Mouse (Mus musculus) adrenal gland, postnatal 14 days (tissue): Measurements from ENCODE around the gene Mnt. TPM values are rescaled to one million over a fixed set of nuclear protein-coding genes. Genes with fewer than 3 reads are reported as not detected.

Source experiments
- DNase-seq: peaks from one replicate; pipeline ENCODE4 v3.0.0; 2021; ENCODE audit warnings: mixed read lengths
- total RNA-seq: library from RNA; stranded (reverse); gene quantifications from 2 replicates; pipeline ENCODE4 v1.2.3, GENCODE M21; 2021

Mnt gene
- total RNA-seq, 1 experiment from 2014 or later: 22.8 TPM

DNA sequence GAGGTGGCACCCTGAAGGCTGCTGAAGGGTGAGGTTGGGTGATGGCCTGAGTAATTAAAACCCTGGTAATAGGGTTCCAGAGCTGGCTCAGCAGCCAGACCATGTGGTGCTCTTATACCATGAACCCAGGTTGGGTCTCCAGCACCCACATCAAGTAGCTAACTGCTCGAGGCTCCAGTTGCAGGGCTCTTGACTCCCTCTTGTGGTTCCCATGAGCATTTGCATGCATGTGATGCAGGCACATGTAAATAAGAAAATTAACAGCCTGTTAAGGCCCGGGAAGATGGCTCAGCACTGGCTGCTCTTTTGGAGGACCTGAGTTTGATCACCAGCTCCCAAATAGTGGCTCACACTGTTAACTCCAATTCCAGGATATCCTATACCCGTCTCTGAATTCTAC, 15.1 kb downstream of the Mnt start:
- DNase-seq: no peak

DNA sequence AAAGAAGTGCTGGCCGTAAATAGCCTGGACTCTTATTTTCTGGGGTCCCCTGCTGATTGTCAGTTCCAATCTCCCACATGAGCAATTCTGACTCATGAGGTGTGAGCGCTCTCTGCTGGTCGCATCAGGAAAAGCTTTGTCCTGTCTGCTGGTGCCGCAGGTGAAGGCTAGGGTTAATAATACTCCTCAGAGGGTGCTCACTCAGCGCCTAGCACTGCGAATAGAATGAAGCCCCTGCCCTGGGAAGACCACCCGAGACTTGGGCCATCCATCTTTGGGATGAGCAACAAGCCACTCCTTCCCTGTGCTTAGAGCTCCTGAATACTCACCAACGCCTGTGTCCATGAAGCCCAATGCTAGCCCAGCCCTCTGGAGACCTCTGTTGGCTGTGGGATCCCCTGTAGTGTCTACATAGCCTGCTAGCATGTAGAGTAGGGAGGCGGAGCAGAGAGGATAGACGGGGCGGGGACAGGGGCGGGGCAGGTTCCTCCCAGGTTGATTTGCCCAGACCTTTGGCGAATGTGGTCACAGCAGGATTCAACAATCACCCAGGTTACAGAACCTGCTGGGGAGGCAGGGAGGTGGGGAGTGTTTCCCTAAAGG, 17.3 kb downstream of the Mnt start:
- DNase-seq: peak; percentile 82

DNA sequence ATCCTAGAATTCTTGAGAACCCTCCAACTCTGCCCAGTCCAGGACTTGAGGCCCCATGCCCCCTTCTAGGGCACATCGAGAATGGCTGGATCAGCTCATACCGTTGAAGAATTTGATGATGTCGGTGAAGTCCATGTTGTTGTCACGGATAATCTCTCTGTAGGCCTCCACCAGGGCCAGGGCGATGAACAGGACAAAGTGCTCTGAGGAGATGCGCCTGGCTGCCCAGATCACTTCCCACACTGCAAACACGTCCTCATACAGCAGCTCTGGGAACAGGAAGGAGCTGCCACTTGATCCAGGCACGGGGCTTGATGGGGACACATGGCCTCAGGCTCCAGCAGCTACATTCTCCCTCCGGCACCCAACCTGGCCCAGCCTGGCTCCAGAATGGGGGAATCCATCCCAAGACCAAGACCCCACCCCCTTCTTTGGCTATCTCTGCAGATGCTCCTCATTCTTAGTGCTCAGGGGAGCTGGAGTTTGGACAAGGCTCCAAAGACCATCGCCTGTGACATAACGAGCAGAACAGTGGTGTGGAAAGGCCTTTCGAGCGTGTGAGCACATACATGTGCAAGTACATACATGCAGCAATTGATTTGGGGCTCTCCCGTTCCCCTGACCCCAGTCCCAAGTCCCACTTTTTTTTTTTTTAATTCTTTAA, 20.4 kb downstream of the Mnt start:
- no peak for DNase-seq

DNA sequence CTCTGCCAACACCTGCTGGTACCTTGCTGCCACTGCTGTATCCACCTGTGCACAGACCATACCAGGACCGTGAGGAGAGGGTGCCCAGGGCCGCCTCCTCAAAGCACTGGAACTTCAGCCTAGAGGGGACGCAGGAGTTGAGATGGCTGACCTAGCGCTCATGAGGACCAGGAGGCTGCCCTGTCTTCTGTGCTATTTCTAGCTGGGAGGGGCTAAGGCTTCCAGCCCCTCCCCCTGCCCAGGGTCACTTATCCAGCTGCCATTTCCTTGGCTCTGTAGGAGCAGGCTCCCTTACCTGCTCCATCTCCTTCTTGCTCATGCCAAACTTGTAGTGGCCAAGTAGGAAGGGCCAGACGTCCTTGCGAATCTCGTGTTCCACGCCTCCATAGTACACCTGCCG, 27.0 kb downstream of the Mnt start:
- DNase-seq: no peak

DNA sequence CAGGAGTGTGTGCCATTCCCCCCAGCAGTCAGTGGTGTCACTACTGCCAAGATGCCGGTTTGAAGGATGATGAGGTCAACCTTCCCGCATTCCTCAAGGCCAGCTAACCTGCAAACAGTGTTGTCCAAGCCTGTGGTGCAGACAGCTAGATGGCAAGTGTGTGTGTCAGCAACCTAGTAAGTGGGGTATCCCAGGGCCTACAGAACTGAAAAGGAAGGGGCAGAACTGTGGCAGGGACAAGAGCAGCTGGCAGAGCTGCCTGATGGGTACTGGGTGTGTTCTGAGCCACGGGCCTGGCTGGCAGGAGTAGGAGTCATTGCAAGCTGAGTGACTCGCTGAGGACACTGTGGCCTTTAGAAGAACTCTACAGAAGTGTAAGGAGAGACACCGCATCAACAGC, 31.4 kb downstream of the Mnt start:
- DNase-seq: no peak

DNA sequence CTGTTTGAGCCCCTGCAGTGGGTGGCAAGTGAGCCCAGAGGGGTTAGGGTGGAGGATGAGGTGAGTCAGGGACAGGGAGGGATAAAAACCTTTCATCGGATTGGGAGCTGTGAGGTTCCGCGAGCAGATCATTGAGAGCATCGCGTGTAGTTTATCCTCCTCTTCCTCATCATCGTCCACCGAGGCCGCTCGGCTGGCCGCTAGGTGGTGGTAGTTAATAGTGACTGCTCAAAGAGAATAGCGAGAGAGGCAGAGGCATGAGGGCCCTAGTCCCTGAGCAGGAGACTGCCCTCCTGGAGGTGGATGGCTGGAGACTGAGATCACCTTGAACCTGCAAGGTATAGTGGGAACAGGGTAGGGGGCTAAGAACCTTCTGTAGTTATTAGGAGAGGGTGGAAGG, 32.8 kb downstream of the Mnt start:
- no peak for DNase-seq

DNA sequence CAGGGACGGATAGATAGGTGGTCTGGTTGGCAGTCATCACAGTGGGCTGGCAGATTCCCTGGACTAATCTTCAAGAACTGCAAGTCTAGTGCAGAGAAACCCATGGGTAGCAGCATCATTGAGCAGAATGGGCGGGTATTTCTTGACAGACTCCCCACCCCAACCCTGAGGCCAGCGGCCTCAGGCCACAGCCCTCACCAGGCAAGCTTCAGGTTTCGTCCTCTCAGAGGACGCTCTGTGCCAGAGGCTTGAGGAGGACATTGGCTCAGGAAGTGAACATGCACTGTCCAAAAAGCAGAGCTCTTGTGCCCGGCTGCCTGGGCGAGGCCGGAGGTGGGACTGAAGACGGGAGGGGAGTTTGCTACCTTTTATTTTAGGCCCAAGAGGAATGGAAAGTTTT, 33.7 kb downstream of the Mnt start:
- DNase-seq: no peak

DNA sequence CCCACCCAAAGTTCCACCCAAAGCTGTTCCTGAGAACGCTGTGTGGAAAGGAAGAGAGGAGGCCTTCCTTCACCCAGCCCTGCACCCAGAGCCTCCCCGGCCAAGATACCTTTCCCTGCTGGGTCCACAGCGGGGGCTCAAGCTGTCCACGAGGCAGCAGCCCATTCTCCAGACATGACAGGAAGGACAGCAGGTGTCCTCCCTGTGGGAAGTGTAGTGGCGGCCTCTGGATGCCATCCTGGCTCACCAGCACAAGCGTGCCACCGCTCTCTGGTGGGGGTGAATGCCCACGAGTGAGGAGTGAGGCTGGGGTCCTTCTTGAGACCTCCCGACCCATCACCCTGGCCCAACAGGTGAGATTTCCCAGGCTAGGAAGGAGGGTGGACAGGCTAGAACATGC, 34.5 kb downstream of the Mnt start:
- no peak for DNase-seq

DNA sequence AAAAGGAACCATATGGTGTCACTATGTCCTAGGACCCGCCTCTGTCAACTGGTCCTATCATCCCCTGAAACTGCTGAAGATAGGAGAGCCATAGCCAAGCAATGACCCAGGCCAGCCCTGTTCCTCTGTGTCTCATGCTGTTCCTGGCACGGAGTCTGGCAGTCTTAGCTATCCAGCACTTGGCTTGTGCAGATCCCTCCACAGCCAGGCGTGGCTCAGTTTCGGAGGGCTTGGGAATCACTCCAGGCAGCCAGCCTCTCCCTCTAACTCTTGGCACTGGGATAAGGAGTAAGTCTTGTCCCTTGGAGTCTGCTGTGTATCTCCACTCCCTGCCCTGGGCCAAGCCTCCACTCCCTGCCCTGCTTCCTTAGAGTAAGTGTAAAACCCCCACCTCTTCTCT, 35.9 kb downstream of the Mnt start:
- DNase-seq: peak; percentile 69

DNA sequence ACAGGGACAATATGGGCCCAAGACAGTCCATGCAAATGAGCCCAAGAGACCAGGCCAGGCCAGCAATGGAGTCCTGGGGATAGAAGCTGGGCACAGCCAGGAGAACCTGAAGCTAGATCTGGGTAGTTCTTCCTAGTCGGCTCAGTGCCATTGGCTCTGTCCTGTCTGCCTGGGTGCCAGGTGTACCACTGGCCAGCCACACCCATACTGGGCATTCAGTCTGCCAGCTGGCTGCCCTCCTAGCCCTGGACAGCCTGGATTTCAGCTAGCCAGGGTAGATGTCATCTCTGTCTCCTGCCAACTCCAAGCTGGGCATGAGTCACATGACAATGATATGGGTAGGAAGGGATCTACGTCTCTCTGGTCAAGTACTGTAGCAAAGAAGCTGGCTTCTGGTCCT, 36.5 kb downstream of the Mnt start:
- DNase-seq: peak; percentile 85

DNA sequence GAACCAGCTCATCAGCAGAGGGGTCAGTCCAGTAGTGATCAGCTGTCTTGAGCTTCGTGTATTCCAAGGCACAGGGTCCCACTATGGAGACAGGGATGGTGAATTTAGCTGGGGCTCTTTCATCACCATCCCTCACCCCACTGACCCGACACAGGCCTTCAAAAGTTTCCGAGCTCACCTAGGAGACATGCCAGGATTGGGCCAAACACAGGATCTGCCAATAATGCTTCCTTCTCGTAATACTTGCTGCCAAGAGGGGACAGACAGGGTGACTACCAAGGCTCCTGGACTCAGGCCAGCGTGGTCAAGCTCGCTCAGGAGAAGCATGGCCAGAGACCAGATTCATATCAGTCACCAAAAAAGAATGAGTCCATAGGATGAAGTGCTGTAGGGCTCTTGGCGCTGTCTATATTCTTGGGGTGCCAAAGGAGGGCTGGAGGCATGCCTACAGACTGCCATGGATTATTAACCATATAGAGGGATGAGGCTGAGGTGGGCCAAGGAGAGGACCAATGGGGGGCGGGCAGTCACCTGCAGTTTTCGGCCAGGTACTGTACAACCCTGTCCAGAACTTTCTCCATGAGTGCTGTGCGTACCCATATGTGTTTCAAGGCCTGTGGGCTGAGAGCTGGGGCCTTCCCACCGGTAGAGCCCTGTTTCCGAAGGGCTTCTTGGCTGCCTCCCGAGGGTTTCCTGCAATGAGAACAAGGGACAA, 37.5 kb downstream of the Mnt start:
- DNase-seq: peak; percentile 53

DNA sequence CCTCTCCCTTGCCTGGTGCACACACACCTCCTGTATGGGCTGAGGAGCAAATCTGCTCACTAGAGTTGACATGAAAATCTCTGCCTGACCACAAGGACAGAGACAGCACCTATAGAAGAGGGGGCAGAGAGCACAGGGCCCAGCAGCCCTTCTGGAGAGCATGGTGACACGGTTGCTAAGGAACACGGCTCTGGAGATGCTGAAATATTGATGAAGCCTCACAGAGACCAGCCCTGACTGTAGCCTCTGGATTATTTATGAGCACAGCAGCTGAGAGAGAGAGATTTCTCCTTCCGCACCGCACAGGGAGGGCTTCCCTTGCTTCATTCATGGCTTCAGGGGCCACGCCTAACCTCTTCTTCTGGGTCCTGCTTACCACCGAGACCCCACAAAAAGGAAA, 38.9 kb downstream of the Mnt start:
- no peak for DNase-seq

DNA sequence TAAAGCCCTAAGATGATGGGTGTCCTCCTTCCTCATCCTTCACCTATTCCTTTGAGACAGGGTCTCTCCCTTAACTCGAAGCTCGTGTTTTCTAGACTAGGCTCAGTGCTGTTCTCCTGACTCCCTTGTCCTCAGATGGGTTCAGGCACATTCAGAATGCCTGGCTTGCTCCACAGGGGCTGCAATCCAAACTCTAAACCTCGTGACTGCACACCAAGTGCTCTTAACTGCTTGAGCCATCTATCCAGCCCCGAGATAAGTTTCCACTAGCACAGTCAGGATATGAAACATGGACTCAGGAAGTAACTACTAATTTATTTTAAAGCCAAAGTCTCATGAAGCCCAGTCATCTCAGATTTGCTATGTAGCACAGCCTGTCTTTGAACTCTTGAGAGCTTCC, 39.8 kb downstream of the Mnt start:
- no peak for DNase-seq

DNA sequence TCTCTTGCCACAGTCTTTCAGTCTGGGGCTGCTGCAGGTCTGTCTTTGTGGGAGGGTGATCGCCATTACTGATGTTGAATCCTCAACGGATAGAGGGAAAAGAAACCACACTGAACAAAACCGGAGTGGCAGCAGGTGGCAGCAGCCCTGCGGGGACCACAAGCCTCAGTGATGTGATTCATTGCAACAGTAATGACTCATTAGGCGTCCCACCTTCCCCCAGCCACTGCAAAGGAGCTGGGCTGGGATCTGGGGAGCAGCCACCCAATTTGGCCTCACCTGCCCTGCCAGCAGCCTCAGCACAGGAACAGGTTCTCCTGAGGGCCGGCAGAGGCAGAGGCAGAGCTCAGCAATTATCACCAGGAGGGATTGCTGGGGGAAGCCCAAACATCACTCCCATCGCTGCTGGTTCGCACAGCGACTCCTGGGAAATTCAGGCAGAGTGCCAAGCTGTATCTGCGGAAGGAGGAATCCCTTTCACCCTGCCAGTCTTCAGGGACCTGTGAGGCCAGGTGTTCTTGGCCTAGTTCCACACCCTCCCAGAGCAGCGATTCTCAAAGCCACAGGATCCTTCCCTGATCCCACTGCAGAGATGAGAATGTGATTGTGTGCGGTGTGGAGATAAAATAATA, 40.4 kb downstream of the Mnt start:
- DNase-seq: peak; percentile 61

DNA sequence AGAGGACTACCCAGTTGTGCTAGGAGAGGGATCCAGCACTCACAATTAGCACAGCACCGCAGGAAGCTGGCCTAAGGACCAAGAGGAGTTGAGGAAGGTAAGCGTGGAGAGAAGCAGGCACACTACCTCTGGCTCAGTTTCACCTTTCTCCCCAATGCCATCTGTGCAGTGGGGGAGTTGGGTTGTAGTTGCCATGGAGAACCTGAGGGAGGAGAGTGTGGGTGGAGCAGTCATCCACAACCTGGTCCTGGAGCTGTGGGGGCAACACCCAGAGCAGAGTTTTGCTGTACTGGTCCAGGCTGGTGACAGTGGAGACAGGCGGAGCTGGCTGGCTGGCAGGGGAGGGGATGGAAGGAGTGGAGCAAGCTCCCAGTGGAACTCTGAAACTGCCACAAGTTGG, 43.9 kb downstream of the Mnt start:
- DNase-seq: no peak

DNA sequence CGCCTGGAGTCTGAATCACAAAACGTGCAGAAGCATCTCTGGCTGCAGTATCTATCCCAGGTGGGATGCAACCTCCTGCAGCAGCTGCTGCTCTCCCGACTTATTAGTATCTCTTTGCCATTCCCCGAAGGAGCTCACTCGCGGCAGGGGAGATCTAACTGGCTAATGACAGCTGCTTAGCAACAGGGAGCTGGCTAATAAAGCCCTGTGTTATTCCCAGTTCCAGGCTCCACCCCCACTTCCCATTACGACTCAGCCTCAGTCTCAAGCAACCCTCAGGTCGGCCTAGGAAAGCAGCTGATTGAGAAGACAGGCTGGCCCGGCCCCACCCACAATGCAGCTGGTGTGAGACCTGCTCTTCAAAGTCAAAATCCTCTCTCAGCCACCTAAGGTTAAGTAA, 46.1 kb downstream of the Mnt start:
- DNase-seq: peak; percentile 48

DNA sequence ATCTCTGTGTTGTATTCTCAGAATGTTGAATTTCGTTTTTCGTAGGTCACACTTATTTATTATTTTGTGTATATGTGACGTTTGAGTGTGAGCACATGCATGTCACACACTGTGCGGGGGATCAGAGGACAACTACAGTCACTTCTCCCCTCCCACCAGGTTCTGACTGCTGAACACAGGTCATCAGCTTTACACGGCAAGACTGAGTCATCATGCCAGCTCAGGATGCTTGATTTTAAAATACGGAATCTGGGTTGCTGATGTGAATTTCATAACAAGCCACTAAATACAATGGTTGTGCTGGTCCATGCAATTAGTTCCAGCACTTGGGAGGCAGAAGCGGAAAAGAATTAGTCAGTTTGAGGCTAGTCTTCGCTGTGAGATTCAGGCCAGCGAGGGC, 50.3 kb downstream of the Mnt start:
- no peak for DNase-seq

DNA sequence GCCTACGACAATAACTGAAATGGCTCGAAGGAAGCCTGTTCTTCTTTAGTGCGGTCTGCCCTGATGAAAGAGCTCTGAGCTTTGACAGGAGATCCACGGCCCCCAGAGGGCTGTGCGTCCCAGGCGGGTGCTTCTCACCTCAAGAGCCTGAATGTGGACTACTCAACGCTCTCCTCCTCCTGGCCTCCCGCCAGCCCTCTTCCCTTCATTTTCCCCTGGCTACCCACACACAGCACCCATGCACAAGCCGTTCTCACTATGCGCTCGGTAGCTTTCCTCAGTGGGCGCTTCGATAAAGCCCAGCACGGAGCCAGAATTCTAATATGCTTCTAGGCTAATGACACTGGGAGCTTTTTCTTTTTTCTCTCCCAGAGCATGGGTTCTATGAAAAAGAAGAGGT, 51.3 kb downstream of the Mnt start:
- DNase-seq: no peak

DNA sequence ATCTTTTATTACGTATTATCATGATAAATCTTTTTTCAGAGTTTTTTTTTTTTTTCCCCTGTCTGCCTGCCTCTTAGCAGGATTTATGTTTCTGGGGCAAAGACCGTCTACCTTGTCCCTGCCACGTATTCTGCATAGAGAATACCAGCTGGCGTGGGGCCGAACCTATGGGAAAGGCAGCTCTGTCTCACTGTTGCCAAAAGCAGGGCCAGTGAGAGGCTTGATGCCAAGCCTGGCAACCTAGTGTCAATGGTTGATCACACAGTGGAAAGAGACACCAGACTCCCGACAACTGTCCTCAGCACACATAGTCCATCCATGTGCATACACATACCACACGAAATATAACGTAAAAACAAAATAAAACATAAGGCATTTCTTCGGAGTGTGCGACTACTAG, 52.4 kb downstream of the Mnt start:
- no peak for DNase-seq

DNA sequence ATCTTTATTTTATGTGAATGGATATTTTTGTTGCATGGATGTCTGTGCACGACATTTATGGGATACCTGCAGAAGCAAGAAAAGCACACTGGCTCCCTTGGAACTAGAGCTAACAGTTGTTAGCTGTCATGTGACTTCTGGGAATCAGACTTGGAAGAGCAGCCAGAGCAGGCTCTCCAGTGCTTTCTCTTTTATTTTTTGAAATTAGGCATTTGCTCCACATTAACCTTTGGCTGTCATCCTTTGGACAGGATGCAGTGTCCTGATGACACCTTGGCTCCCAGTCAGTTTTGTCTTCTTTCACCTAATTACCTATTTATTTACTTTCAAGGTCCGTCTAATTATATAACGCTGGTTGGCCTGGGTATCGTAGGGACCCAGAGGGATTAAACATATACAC, 63.9 kb downstream of the Mnt start:
- no peak for DNase-seq
